Mouse (Mus musculus): ENCODE data around the gene Wnt5a.

Gene Wnt5a

GRCm38 (mm10) chr14:28509441-28510340 is 5.1 kb downstream of the Wnt5a start:
- DNase-seq (ENCODE audit: low read depth), result peak; percentile 69

GRCm38 (mm10) chr14:28510341-28511028 is 5.9 kb downstream of the Wnt5a start:
- DNase-seq (ENCODE audit: low read depth), result peak; percentile 50

GRCm38 (mm10) chr14:28511029-28511651 is 6.6 kb downstream of the Wnt5a start:
- peak; percentile 56 for DNase-seq (ENCODE audit: low read depth)

- no peak for DNase-seq (ENCODE audit: low read depth)
Measured at GRCm38 (mm10) chr14:28512805-28513590, 8.4 kb downstream of the Wnt5a start.

GRCm38 (mm10) chr14:28514171-28514570 is 9.6 kb downstream of the Wnt5a start:
- no peak for DNase-seq (ENCODE audit: low read depth)

- no peak for DNase-seq (ENCODE audit: low read depth)
Measured at GRCm38 (mm10) chr14:28515331-28515730, 10.8 kb downstream of the Wnt5a start.

GRCm38 (mm10) chr14:28517631-28518560 is 13.3 kb downstream of the Wnt5a start:
- DNase-seq (ENCODE audit: low read depth), result no peak

- DNase-seq (ENCODE audit: low read depth), result no peak
Measured at GRCm38 (mm10) chr14:28521106-28521505, 16.6 kb downstream of the Wnt5a start.

- no peak for DNase-seq (ENCODE audit: low read depth)
Measured at GRCm38 (mm10) chr14:28522611-28523010, 18.1 kb downstream of the Wnt5a start.

- DNase-seq (ENCODE audit: low read depth), result peak; percentile 21
Measured at GRCm38 (mm10) chr14:28525566-28525965, 21.0 kb downstream of the Wnt5a start.

GRCm38 (mm10) chr14:28528151-28528685 is 23.7 kb downstream of the Wnt5a start:
- DNase-seq (ENCODE audit: low read depth), result no peak

GRCm38 (mm10) chr14:28531531-28531930 is 27.0 kb downstream of the Wnt5a start:
- no peak for DNase-seq (ENCODE audit: low read depth)

GRCm38 (mm10) chr14:28532943-28533342 is 28.4 kb downstream of the Wnt5a start:
- DNase-seq (ENCODE audit: low read depth), result peak; percentile 27

- DNase-seq (ENCODE audit: low read depth), result no peak
Measured at GRCm38 (mm10) chr14:28533876-28534275, 29.3 kb downstream of the Wnt5a start.

GRCm38 (mm10) chr14:28535814-28536213 is 31.3 kb downstream of the Wnt5a start:
- DNase-seq (ENCODE audit: low read depth), result peak; percentile 3

GRCm38 (mm10) chr14:28539577-28539976 is 35.0 kb downstream of the Wnt5a start:
- no peak for DNase-seq (ENCODE audit: low read depth)

GRCm38 (mm10) chr14:28542117-28542741 is 37.7 kb downstream of the Wnt5a start:
- no peak for DNase-seq (ENCODE audit: low read depth)

- peak; percentile 3 for DNase-seq (ENCODE audit: low read depth)
Measured at GRCm38 (mm10) chr14:28561861-28562260, 57.3 kb downstream of the Wnt5a start.

Data from NIH3T3 (cell line).